Mouse (Mus musculus): ENCODE data around the gene Mtr. TPM values are rescaled to one million over a fixed set of nuclear protein-coding genes. Genes with fewer than 3 reads are reported as not detected.

Mtr gene
- total and polyA plus RNA-seq, 3 experiments: 26.4 to 58.5 (median 48.7) TPM

- DNase-seq (ENCODE audit: low spot score) (no peak), ATAC-seq (ENCODE audit: extremely low read depth, insufficient number of reproducible peaks, low FRiP score, poor library complexity, severe bottlenecking) (no peak)
- no peak overlapping the region for H3K4me3 ChIP-seq (ENCODE audit: low read depth, low read length)
- H3K27me3 ChIP-seq (ENCODE audit: insufficient read depth, low read length): no peaks in the 10 kb centered on the region
- TF ChIP-seq GATA2 (IDR thresholded peaks at IDR 0.05; ENCODE audit: borderline replicate concordance, low read depth, low read length) (no peak), CTCF (IDR thresholded peaks at IDR 0.05; ENCODE audit: low read depth, low read length) (no peak), TAL1 (conservative IDR thresholded peaks at IDR 0.05; ENCODE audit: low read depth, low read length) (no peak), POLR2AphosphoS5 (IDR thresholded peaks at IDR 0.05; ENCODE audit: insufficient replicate concordance, low read depth, low read length) (no peak), GATA1 (IDR thresholded peaks at IDR 0.05; ENCODE audit: borderline replicate concordance, low read length) (no peak)
- no peaks in the 10 kb centered on the region for H3K4me1 ChIP-seq (ENCODE audit: insufficient read depth, low read depth, low read length)
- peaks cover 90% of the 10 kb centered on the region for H3K36me3 ChIP-seq (replicated peaks)
- no peaks in the 10 kb centered on the region for H3K9me3 ChIP-seq (replicated peaks)
These were observed 57.5 kb downstream of the Mtr start for GRCm38 (mm10) chr13:12200372-12200771.

- Histone ChIP-seq H3K36me3 (replicated peaks) (peaks cover 91% of the 10 kb centered on the region), H3K4me1 (ENCODE audit: insufficient read depth, low read depth, low read length) (no peaks in the 10 kb centered on the region), H3K27me3 (ENCODE audit: insufficient read depth, low read length) (no peaks in the 10 kb centered on the region), H3K9me3 (replicated peaks) (no peaks in the 10 kb centered on the region), H3K4me3 (ENCODE audit: low read depth, low read length) (no peak overlapping the region)
- TF ChIP-seq CTCF (IDR thresholded peaks at IDR 0.05; ENCODE audit: low read depth, low read length) (no peak), TAL1 (conservative IDR thresholded peaks at IDR 0.05; ENCODE audit: low read depth, low read length) (no peak), GATA1 (IDR thresholded peaks at IDR 0.05; ENCODE audit: borderline replicate concordance, low read length) (no peak), GATA2 (IDR thresholded peaks at IDR 0.05; ENCODE audit: borderline replicate concordance, low read depth, low read length) (no peak), POLR2AphosphoS5 (IDR thresholded peaks at IDR 0.05; ENCODE audit: insufficient replicate concordance, low read depth, low read length) (no peak)
- DNase-seq (ENCODE audit: low spot score) (no peak), ATAC-seq (ENCODE audit: extremely low read depth, insufficient number of reproducible peaks, low FRiP score, poor library complexity, severe bottlenecking) (no peak)
These were observed 59.4 kb downstream of the Mtr start for GRCm38 (mm10) chr13:12198486-12198885.

- ATAC-seq (ENCODE audit: extremely low read depth, insufficient number of reproducible peaks, low FRiP score, poor library complexity, severe bottlenecking) (no peak), DNase-seq (ENCODE audit: low spot score) (no peak)
- no peaks in the 10 kb centered on the region for H3K4me1 ChIP-seq (ENCODE audit: insufficient read depth, low read depth, low read length)
- peaks cover 97% of the 10 kb centered on the region for H3K36me3 ChIP-seq (replicated peaks)
- TF ChIP-seq CTCF (IDR thresholded peaks at IDR 0.05; ENCODE audit: low read depth, low read length): no peak
- no peaks in the 10 kb centered on the region for H3K27me3 ChIP-seq (ENCODE audit: insufficient read depth, low read length)
- H3K4me3 ChIP-seq (ENCODE audit: low read depth, low read length): no peak overlapping the region
- no peaks in the 10 kb centered on the region for H3K9me3 ChIP-seq (replicated peaks)
These were observed 61.1 kb downstream of the Mtr start for GRCm38 (mm10) chr13:12196861-12197260.

GRCm38 (mm10) chr13:12196012-12196411 is 61.9 kb downstream of the Mtr start:
- no peak for ATAC-seq (ENCODE audit: extremely low read depth, insufficient number of reproducible peaks, low FRiP score, poor library complexity, severe bottlenecking)
- peaks cover 96% of the 10 kb centered on the region for H3K36me3 ChIP-seq (replicated peaks)
- TF ChIP-seq CTCF (IDR thresholded peaks at IDR 0.05; ENCODE audit: low read depth, low read length) (no peak), POLR2AphosphoS5 (IDR thresholded peaks at IDR 0.05; ENCODE audit: insufficient replicate concordance, low read depth, low read length) (no peak), GATA1 (IDR thresholded peaks at IDR 0.05; ENCODE audit: borderline replicate concordance, low read length) (no peak), TAL1 (conservative IDR thresholded peaks at IDR 0.05; ENCODE audit: low read depth, low read length) (no peak), GATA2 (IDR thresholded peaks at IDR 0.05; ENCODE audit: borderline replicate concordance, low read depth, low read length) (no peak)
- no peak overlapping the region for H3K4me3 ChIP-seq (ENCODE audit: low read depth, low read length)
- no peaks in the 10 kb centered on the region for H3K4me1 ChIP-seq (ENCODE audit: insufficient read depth, low read depth, low read length)
- no peaks in the 10 kb centered on the region for H3K9me3 ChIP-seq (replicated peaks)
- no peaks in the 10 kb centered on the region for H3K27me3 ChIP-seq (ENCODE audit: insufficient read depth, low read length)
- no peak for DNase-seq (ENCODE audit: low spot score)

- no peak for DNase-seq (ENCODE audit: low spot score)
- H3K36me3 ChIP-seq (replicated peaks): peaks cover 92% of the 10 kb centered on the region
These were observed 62.8 kb downstream of the Mtr start for GRCm38 (mm10) chr13:12194942-12195662.

DNA sequence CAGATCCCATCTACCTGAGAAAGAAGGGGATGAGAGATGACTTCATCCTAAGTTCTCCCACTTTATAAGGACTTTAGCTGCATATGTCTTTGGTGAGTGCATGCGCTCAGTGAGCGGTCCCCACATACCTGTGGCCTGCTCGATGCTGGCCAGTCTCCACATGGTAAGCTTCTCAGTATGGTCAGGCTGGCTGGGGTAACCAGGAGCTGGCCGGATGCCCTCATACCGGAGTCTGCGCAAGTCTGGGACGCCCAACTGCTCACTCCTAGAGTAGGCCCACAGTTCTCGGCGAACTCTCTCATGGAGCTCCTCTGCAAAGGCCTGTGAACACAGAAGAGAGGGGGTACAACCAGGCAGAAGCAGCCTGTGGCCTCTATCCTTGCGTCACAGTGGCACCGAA is 68.7 kb downstream of the Mtr start:
- DNase-seq (ENCODE audit: low spot score): no peak
- no peak for ATAC-seq (ENCODE audit: extremely low read depth, insufficient number of reproducible peaks, low FRiP score, poor library complexity, severe bottlenecking)
- TF ChIP-seq GATA2 (IDR thresholded peaks at IDR 0.05; ENCODE audit: borderline replicate concordance, low read depth, low read length): no peak
- no peak for TF ChIP-seq POLR2AphosphoS5 (IDR thresholded peaks at IDR 0.05; ENCODE audit: insufficient replicate concordance, low read depth, low read length)
- no peak for TF ChIP-seq CTCF (IDR thresholded peaks at IDR 0.05; ENCODE audit: low read depth, low read length)
- TF ChIP-seq GATA1 (IDR thresholded peaks at IDR 0.05; ENCODE audit: borderline replicate concordance, low read length): no peak
- no peak for TF ChIP-seq TAL1 (conservative IDR thresholded peaks at IDR 0.05; ENCODE audit: low read depth, low read length)
- Histone ChIP-seq H3K4me3 (ENCODE audit: low read depth, low read length) (no peak overlapping the region), H3K36me3 (replicated peaks) (peaks cover 86% of the 10 kb centered on the region), H3K4me1 (ENCODE audit: insufficient read depth, low read depth, low read length) (no peaks in the 10 kb centered on the region), H3K27me3 (ENCODE audit: insufficient read depth, low read length) (no peaks in the 10 kb centered on the region), H3K9me3 (replicated peaks) (no peaks in the 10 kb centered on the region)

More at GRCm38 (mm10) chr13:12194942-12195662, 62.8 kb downstream of the Mtr start:
- no peak for ATAC-seq (ENCODE audit: extremely low read depth, insufficient number of reproducible peaks, low FRiP score, poor library complexity, severe bottlenecking)
- no peaks in the 10 kb centered on the region for H3K27me3 ChIP-seq (ENCODE audit: insufficient read depth, low read length)
- no peaks in the 10 kb centered on the region for H3K9me3 ChIP-seq (replicated peaks)
- H3K4me3 ChIP-seq (ENCODE audit: low read depth, low read length): no peak overlapping the region
- no peak for TF ChIP-seq POLR2AphosphoS5 (IDR thresholded peaks at IDR 0.05; ENCODE audit: insufficient replicate concordance, low read depth, low read length)
- no peak for TF ChIP-seq CTCF (IDR thresholded peaks at IDR 0.05; ENCODE audit: low read depth, low read length)
- no peak for TF ChIP-seq GATA2 (IDR thresholded peaks at IDR 0.05; ENCODE audit: borderline replicate concordance, low read depth, low read length)
- TF ChIP-seq GATA1 (IDR thresholded peaks at IDR 0.05; ENCODE audit: borderline replicate concordance, low read length): no peak
- no peak for TF ChIP-seq TAL1 (conservative IDR thresholded peaks at IDR 0.05; ENCODE audit: low read depth, low read length)
- no peaks in the 10 kb centered on the region for H3K4me1 ChIP-seq (ENCODE audit: insufficient read depth, low read depth, low read length)
